ENCODE assay signal across 16 mouse cellular contexts in genomic region chr16:76000127-76000526, GRCm38 (mm10). TPM values are rescaled to one million over a fixed set of nuclear protein-coding genes. Genes with fewer than 3 reads are reported as not detected.
DNase-seq lines count a peak whose midpoint lies in the region; ATAC-seq and TF ChIP-seq lines count a peak whose summit lies in the region.
"Had no signal": no experiment of that assay in that cellular context is flagged by ENCODE, and none has a peak within 500 bp of the region (broad histone marks: within the 10 kb centered on the region; RNA-seq: fewer than 3 reads in every experiment).

No protein-coding gene starts in this region.

- H3K27ac ChIP-seq in forebrain, embryonic 14.5 days (ENCODE audit: low read depth, low read length), result no peak overlapping the region
- H3K27ac ChIP-seq in forebrain, postnatal 0 days (ENCODE audit: low read depth, low read length), result no peak overlapping the region
- no peak overlapping the region for H3K27ac ChIP-seq in forebrain, embryonic 16.5 days (ENCODE audit: low read length)
- no peak overlapping the region for H3K27ac ChIP-seq in forebrain, embryonic 11.5 days (ENCODE audit: low read depth, low read length)
- H3K27ac ChIP-seq: embryonic facial prominence, embryonic 10.5 days; embryonic facial prominence, embryonic 12.5 days had no signal

- WGBS in forebrain, embryonic 14.5 days, result 82% methylated on average over 9 of the region's 9 CpGs
- WGBS in forebrain, postnatal 0 days, result 73% methylated on average over 9 of the region's 9 CpGs
- WGBS in forebrain, embryonic 16.5 days, result 76% methylated on average over 9 of the region's 9 CpGs
- WGBS in forebrain, embryonic 11.5 days, result 94% methylated on average over 9 of the region's 9 CpGs

- peak; percentile 56 for DNase-seq in forebrain, embryonic 14.5 days (ENCODE audit: low spot score)
- DNase-seq in forebrain, postnatal 0 days, result no peak
- no peak for DNase-seq in forebrain, embryonic 11.5 days (ENCODE audit: low spot score)
- DNase-seq in brain, embryonic 14.5 days (ENCODE audit: low read depth), result peak; percentile 59
- no peak for DNase-seq in thymus, postnatal 25 days
- DNase-seq: adrenal gland, adult 2 months; adrenal gland, postnatal 10 days; adrenal gland, postnatal 25 days; cerebellum, adult 11-12 months; cerebellum, adult 2 months; cerebellum, adult 9-10 months; cerebellum, postnatal 10 days; cerebellum, postnatal 25 days had no signal

- H3K27me3 ChIP-seq in forebrain, embryonic 14.5 days (replicated peaks; ENCODE audit: control insufficient read depth, insufficient read depth, low read length), result no peaks in the 10 kb centered on the region
- H3K27me3 ChIP-seq in forebrain, postnatal 0 days (ENCODE audit: insufficient read depth, low read length), result no peaks in the 10 kb centered on the region
- H3K27me3 ChIP-seq in forebrain, embryonic 16.5 days (replicated peaks; ENCODE audit: control insufficient read depth, insufficient read depth, low read length), result no peaks in the 10 kb centered on the region
- H3K27me3 ChIP-seq in forebrain, embryonic 11.5 days (ENCODE audit: control insufficient read depth, insufficient read depth, low read length), result no peaks in the 10 kb centered on the region
- H3K27me3 ChIP-seq: embryonic facial prominence, embryonic 12.5 days had no signal

- no peak for TF ChIP-seq CTCF in forebrain, postnatal 0 days (IDR thresholded peaks at IDR 0.05; ENCODE audit: low read depth)
- no peak for TF ChIP-seq CTCF in brain, embryonic 14.5 days (IDR thresholded peaks at IDR 0.05; ENCODE audit: borderline replicate concordance, extremely low read depth, insufficient read depth, insufficient read length)

- H3K4me3 ChIP-seq in forebrain, embryonic 14.5 days (ENCODE audit: low read depth, low read length), result no peak overlapping the region
- H3K4me3 ChIP-seq in forebrain, postnatal 0 days (ENCODE audit: low read depth, low read length), result no peak overlapping the region
- no peak overlapping the region for H3K4me3 ChIP-seq in forebrain, embryonic 16.5 days (replicated peaks; ENCODE audit: low read length)
- H3K4me3 ChIP-seq in forebrain, embryonic 11.5 days (ENCODE audit: low read depth, low read length), result no peak overlapping the region
- H3K4me3 ChIP-seq: embryonic facial prominence, embryonic 10.5 days; embryonic facial prominence, embryonic 12.5 days had no signal

- TF ChIP-seq POLR2A in brain, embryonic 14.5 days (IDR thresholded peaks at IDR 0.05; ENCODE audit: borderline replicate concordance, extremely low read depth, insufficient read depth, insufficient read length, poor library complexity, severe bottlenecking), result no peak

- 0 out of 2 replicates have a peak, but pooled peaks cover 2% of the 10 kb centered on the region for H3K4me1 ChIP-seq in forebrain, embryonic 14.5 days (ENCODE audit: control insufficient read depth, insufficient read depth, low read length)
- no peaks in the 10 kb centered on the region for H3K4me1 ChIP-seq in forebrain, postnatal 0 days (ENCODE audit: insufficient read depth)
- no peaks in the 10 kb centered on the region; the same call in 1 of the 2 replicates for H3K4me1 ChIP-seq in forebrain, embryonic 16.5 days (replicated peaks; ENCODE audit: control insufficient read depth, insufficient read depth, low read length)
- no peaks in the 10 kb centered on the region for H3K4me1 ChIP-seq in forebrain, embryonic 11.5 days (replicated peaks; ENCODE audit: control insufficient read depth, insufficient read depth, low read length)
- H3K4me1 ChIP-seq: embryonic facial prominence, embryonic 12.5 days had no signal

- ATAC-seq in forebrain, embryonic 14.5 days, result peak; percentile 54; the same call in 1 of the 2 replicates
- ATAC-seq in forebrain, postnatal 0 days, result no peak
- peak; percentile 38; the same call in 1 of the 2 replicates for ATAC-seq in forebrain, embryonic 16.5 days
- ATAC-seq in forebrain, embryonic 11.5 days (replicated peaks; ENCODE audit: low FRiP score), result no peak

- no peak overlapping the region for H3K4me2 ChIP-seq in forebrain, embryonic 14.5 days (ENCODE audit: low read length)
- no peak overlapping the region for H3K4me2 ChIP-seq in forebrain, postnatal 0 days (ENCODE audit: low read depth)
- H3K4me2 ChIP-seq in forebrain, embryonic 16.5 days (ENCODE audit: low read length), result no peak overlapping the region
- H3K4me2 ChIP-seq in forebrain, embryonic 11.5 days (ENCODE audit: low read depth, low read length, severe bottlenecking), result no peak overlapping the region
- H3K4me2 ChIP-seq: embryonic facial prominence, embryonic 12.5 days had no signal

- H3K9me3 ChIP-seq in forebrain, embryonic 14.5 days (replicated peaks; ENCODE audit: control insufficient read depth, low read length), result no peaks in the 10 kb centered on the region
- H3K9me3 ChIP-seq in forebrain, postnatal 0 days (ENCODE audit: low read length), result no peaks in the 10 kb centered on the region
- H3K9me3 ChIP-seq in forebrain, embryonic 16.5 days (ENCODE audit: control insufficient read depth, low read length), result no peaks in the 10 kb centered on the region
- H3K9me3 ChIP-seq in forebrain, embryonic 11.5 days (ENCODE audit: control insufficient read depth, low read length), result no peaks in the 10 kb centered on the region
- H3K9me3 ChIP-seq: embryonic facial prominence, embryonic 10.5 days; embryonic facial prominence, embryonic 12.5 days had no signal

- no peaks in the 10 kb centered on the region for H3K36me3 ChIP-seq in forebrain, embryonic 14.5 days (ENCODE audit: control insufficient read depth, insufficient read depth, low read length)
- H3K36me3 ChIP-seq in forebrain, postnatal 0 days (ENCODE audit: insufficient read depth), result no peaks in the 10 kb centered on the region
- no peaks in the 10 kb centered on the region for H3K36me3 ChIP-seq in forebrain, embryonic 16.5 days (ENCODE audit: control insufficient read depth, insufficient read depth)
- no peaks in the 10 kb centered on the region for H3K36me3 ChIP-seq in forebrain, embryonic 11.5 days (ENCODE audit: control insufficient read depth, insufficient read depth, low read length)
- H3K36me3 ChIP-seq: embryonic facial prominence, embryonic 10.5 days; embryonic facial prominence, embryonic 12.5 days had no signal

- H3K9ac ChIP-seq in forebrain, embryonic 14.5 days (ENCODE audit: low read length), result no peak overlapping the region
- no peak overlapping the region for H3K9ac ChIP-seq in forebrain, postnatal 0 days
- no peak overlapping the region for H3K9ac ChIP-seq in forebrain, embryonic 16.5 days (replicated peaks; ENCODE audit: low read depth, low read length)
- H3K9ac ChIP-seq in forebrain, embryonic 11.5 days (ENCODE audit: low read length), result no peak overlapping the region
- H3K9ac ChIP-seq: embryonic facial prominence, embryonic 12.5 days had no signal

RNA-seq across cellular contexts. Expression of gene Samsn1, which starts 22.0 kb away (rescaled TPM):
- 1.4 and 1.5 TPM in 2 replicates for polyA plus RNA-seq in forebrain, embryonic 14.5 days (2014; fragmentation: Nextera tagmentation; extraction: Ambion mirVana)
- total RNA-seq in forebrain, postnatal 0 days (2014; rRNA removed), result 0.90 and 0.92 TPM in 2 replicates
- 1.2 and 1.4 TPM in 2 replicates for polyA plus RNA-seq in forebrain, postnatal 0 days (2015; fragmentation: Nextera tagmentation; extraction: Ambion mirVana)
- 1.4 and 2.2 TPM in 2 replicates for polyA plus RNA-seq in forebrain, embryonic 16.5 days (2015; fragmentation: Nextera tagmentation; extraction: Ambion mirVana)
- 1.4 and 1.9 TPM in 2 replicates for polyA plus RNA-seq in forebrain, embryonic 11.5 days (2014; fragmentation: Nextera tagmentation; extraction: Ambion mirVana)
- polyA plus RNA-seq in brain, embryonic 14.5 days (2012; rRNA removed), result 0.74 and 1.0 TPM in 2 replicates

Comparison
In these comparisons a context has a peak if more than half of its experiments do, and no peak if none do; other contexts are left out.
1. ATAC-seq: peak in forebrain, embryonic 14.5 days (single experiment) and forebrain, embryonic 16.5 days (single experiment); none in forebrain, postnatal 0 days (single experiment) and forebrain, embryonic 11.5 days (single experiment).
2. DNase-seq: peak in forebrain, embryonic 14.5 days (single experiment) and brain, embryonic 14.5 days (single experiment); none in forebrain, postnatal 0 days (single experiment), forebrain, embryonic 11.5 days (single experiment) and thymus, postnatal 25 days (single experiment).